Mouse (Mus musculus): ENCODE data around the gene Cadm1.

DNA sequence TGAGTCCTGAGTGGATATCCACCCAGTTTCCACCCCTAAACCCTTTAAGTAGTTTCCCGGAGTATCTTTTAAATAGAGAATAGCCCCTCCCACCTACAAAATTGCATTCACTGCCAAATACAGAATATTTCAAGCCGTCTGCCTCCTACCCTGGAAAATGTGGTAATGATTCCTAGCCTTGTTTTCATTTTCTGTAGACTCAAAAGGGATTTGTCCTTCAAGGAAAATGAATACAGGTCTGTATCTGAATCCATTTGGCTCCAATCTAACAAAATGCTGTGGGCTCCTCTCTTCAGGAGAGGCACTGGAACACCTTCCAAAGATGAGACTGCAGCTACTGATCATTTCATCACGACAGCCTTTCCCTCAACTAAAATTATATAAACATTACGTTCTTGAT is 271.3 kb downstream of the Cadm1 start:
- TF ChIP-seq CTCF (IDR thresholded peaks at IDR 0.05 in 2 of 3, conservative IDR thresholded peaks at IDR 0.05 in 1 of 3; ENCODE audit: control insufficient read depth in 1 of 3, insufficient read depth in 1 of 3, low read depth in 2 of 3, low read length in 3 of 3, poor library complexity in 1 of 3, severe bottlenecking in 1 of 3) = no peak
- TF ChIP-seq ETS1 (IDR thresholded peaks at IDR 0.05; ENCODE audit: low read depth, low read length) = no peak
- no peak for TF ChIP-seq GATA1 (IDR thresholded peaks at IDR 0.05; ENCODE audit: low read depth, low read length)
- no peak for TF ChIP-seq MAX (IDR thresholded peaks at IDR 0.05; ENCODE audit: low read length)
- TF ChIP-seq POLR2A (IDR thresholded peaks at IDR 0.05; ENCODE audit: control insufficient read depth in 1 of 2, insufficient read depth in 1 of 2, low read depth in 1 of 2, low read length in 2 of 2, poor library complexity in 1 of 2) = no peak
- no peak for TF ChIP-seq NRF1 (IDR thresholded peaks at IDR 0.05; ENCODE audit: insufficient read depth, low read depth, low read length, poor library complexity, severe bottlenecking)
- no peak for TF ChIP-seq EP300 (IDR thresholded peaks at IDR 0.05; ENCODE audit: low read depth in 1 of 2, low read length in 2 of 2)
- TF ChIP-seq ZKSCAN1 (IDR thresholded peaks at IDR 0.05; ENCODE audit: low read depth, low read length) = no peak
- TF ChIP-seq KAT2A (conservative IDR thresholded peaks at IDR 0.05; ENCODE audit: low read depth, low read length) = no peak
- no peak for TF ChIP-seq HCFC1 (IDR thresholded peaks at IDR 0.05; ENCODE audit: low read depth, low read length)
- no peak for TF ChIP-seq ZMIZ1 (IDR thresholded peaks at IDR 0.05; ENCODE audit: low read depth, low read length)
